Mouse (Mus musculus) kidney, adult 8-10 months (tissue): ENCODE data around the gene 1810062G17Rik.

ENCODE experiments used
- DNase-seq, 2 experiments: peaks; one replicate each; pipeline ENCODE4 v3.0.0; 2022

The 1810062G17Rik gene

DNA sequence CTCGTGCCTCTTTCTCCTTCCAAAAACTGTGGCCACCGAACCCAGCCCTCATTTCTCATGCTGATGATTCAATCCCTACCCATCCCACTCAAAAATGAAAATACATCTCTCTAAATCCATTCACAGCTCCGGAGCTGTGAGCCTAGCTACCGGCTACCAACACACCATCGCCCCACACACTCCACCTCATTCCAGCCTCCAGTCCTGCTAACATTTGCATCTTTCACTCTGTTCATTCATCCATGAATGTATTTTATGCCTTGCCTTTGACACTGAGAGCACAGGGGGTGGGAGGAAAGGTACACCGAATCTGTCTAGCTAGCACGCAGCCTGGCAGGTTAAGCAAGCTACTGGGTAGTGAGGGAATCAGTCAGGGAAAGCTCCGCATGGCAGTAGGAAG, 3.0 kb downstream of the 1810062G17Rik start:
- DNase-seq, result no peak

DNA sequence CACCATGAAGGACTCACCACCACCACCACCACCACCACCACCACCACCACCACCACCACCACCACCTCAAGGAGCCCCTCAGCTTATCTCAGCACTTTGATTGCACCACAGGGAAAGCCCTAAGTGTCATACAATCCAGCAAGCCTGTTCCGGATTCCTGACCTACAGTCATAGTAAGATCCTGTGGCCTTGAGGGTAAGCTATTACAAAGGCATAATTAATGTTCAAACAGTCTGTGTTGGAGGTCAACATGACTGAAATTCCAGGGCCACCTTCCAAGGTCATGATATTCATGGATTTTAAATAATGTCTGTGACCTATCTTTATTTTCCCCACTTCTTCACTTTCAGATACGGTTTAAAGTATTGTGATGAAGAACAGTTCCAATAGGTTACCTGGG, 4.7 kb downstream of the 1810062G17Rik start:
- DNase-seq, result no peak

DNA sequence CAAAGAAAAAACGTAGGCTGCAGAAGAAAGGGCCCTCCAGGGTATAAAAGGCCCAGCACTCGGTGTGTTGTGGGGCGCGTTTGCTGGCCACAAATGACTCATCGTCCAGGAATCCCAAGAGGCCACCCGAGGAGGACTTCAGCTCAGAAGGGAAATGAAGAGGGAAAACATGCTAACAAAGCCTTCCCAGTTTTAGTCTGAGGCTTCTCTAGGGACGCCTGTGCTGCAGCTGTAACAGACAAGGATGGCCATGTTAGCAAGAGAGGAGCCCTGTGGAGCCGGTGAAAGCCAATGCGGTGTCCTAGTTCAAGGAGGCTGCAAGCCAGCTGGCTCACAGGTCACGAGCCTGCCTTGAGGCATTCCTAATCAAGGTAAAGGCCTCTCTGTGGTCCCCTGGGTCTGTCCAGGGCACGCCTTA, 6.0 kb downstream of the 1810062G17Rik start:
- peak in 1 of 2 experiments; percentile 32 for DNase-seq

DNA sequence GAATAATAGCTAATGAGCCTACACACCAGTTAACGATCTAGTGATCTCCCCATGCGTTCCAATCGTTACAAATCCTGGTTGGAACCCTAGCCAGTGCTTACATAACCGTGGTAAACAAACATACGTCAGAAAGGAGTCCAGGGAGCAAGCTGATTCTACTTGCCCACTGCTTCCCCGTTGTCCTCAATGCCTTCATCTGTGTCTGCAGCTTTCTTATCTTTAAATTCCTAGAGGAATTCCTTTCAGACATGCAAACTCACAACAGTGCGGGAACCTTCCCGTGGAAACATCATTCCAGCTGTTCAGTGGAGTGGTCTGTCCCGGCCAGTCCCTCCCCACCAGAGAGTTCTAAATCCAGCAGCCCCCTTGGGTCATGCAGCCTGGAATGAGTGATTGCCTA, 7.2 kb downstream of the 1810062G17Rik start:
- no peak for DNase-seq

DNA sequence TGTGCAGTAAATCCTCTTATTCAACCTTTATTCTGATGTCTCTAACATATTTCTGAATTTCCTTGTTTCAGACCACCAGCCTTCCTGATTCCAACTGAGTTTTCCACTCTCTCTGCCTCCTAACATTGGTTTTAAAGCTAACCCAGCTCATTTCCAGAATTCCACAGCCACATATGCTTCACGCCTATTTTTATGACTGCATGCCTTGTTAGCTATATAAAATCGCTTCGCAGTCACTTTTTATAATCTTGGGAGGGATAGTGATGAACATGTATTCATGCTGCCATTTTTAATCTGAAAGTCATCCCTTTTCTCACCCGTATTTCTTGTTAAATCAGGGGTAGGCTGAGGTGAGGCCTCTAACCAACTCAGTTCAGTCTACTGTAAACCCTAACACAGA, 8.6 kb downstream of the 1810062G17Rik start:
- no peak for DNase-seq

DNA sequence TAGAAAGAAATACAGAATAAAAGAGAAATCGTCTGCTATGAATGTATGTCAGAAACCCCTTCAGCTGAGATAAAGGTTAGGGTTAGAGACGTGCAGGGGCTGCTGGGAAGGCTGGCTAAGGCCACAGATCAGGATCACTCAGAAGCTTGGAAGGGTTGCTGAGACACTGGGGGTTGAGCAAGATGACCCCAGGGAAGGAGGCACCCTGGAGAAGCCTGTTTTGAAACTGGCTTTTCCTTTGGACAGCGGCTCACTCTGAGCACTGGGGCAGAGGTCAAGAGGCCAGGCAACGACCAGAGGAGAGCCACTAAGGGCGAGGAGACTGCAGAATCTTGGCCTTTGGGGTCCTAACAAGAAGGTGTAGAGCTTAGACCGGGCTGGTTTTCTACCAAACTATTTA, 10.4 kb downstream of the 1810062G17Rik start:
- DNase-seq, result no peak

DNA sequence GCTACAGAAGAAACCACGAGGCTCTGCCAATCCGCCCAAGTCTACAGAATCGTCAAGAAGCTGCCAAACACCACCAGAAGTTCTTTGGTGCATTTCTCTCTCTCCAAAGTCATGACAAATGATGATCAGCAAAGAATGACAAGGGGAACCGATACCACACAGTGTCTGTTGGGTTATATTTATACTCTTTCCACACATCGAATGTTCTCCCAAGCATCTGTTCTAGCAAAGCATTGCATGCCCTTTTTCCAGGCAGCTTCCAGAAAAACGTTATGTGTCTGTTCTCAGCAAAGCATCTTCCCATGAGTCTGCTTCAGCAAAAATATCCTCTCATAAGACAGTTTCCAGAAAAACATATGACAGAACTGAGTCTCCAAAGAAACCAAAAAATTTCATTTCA, 11.1 kb downstream of the 1810062G17Rik start:
- DNase-seq, result no peak

DNA sequence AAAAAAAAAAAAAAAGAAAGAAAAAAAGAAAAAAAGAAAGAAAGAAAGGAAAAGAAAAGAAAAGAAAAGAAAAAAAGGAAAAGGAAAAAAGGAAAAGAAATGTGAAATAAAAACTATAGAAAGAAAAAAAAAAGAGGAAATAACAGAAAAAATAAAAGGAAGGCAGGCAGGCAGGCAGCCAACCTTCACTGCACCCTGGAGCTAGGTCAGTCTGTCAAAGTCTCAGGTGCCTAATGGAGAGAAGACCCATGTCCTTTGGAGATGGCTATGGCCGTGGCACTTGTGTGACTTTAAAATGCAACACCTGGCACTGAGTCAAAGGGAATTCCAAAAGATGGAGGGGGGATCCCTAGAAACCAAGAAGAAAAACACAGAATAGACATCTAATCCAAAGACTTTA, 12.6 kb downstream of the 1810062G17Rik start:
- DNase-seq, result no peak

DNA sequence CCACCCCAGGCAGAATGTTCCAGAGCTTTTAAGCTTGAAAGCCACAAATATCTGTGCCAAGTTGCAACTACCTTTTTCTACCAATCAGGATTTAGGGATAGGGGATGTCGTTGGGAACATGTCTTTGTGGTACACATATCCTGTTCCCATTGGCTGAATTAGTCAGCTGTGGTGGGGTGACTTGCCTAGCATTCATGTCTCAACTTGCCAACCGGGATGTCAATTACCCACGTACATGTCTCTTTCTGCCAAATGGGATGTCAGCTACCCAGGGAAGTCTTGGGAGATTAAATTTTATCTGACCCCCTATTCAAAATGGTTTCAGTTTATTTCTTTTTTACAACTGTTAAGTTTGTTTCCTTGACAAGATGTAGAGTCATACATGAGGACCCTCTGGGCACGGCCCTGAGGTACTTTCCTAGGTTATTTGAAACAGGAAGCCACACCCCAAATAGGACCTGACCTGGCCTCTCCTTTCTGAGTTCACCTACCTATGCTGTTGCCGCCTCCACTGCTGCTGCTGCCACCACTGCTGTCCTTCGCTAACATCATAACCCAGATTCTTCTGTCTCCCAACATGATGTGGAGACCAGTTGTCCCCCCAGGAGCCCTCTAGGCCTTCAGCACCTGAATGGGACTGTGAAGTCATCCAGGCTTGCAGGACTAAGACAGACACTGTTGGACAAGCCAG, 13.3 kb downstream of the 1810062G17Rik start:
- no peak for DNase-seq

DNA sequence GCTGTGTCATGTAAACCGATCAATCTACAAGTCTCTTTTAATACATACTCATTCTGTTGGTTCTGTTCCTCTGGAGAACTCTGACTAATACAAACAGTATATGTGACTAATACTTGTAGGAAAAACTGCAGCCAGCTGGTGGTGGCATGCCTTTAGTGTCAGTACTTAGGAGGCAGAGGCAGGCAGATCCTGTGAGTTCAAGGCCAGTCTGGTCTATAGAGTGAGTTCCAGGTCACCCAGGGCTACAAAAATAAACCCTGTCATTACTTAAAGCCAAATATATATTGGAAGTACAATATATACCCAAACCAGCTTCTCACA, 13.8 kb downstream of the 1810062G17Rik start:
- DNase-seq, result no peak

DNA sequence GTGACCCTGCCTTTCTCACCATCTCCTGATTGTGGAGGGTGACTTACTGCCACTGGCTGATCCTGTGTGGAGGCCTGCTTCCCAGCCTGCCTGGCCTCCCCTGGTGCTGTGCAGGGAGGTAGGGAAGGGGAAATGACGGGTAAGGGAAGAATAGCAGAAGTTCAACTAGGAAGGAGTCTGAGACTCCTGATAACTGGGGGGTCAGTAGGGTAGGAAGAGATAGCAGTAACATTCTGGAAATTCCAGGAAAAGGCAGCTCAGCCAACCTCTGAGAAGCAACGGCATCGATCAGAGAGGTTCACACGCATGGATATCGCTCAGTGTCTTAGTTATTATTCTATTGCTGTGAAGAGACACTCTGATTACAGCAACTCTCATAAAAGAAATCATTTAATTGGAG, 15.8 kb downstream of the 1810062G17Rik start:
- DNase-seq, result no peak

DNA sequence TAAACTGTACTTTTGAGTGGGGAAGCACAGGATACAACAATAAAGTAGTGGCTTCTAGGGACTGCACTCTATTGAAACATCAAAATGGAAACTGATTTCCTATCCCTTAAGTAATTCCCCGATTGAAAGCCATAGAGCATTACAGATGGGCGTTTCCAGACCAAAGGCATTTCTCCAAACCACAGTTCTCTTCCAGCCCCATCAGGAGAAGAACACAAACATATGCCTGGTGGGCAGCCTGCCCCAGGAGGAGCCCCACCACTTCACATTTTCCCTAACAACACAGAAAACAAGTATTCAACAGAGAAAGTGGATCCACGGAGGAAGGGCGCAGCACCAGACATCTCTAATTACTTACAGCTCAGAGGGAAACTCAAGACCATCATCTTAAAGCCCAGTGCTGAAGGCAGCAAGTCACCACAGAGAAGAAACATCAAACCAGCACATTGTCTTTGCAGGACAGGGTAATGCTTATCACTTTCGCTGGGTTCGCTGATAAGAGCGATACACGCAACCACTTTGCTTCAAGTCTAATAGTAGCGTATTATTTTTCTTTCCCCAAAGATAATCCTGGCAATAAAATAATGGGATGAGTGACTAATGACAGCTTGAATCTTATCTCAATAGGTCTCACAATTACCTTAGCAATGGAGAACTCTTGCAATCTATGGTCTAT, 17.1 kb downstream of the 1810062G17Rik start:
- no peak for DNase-seq

DNA sequence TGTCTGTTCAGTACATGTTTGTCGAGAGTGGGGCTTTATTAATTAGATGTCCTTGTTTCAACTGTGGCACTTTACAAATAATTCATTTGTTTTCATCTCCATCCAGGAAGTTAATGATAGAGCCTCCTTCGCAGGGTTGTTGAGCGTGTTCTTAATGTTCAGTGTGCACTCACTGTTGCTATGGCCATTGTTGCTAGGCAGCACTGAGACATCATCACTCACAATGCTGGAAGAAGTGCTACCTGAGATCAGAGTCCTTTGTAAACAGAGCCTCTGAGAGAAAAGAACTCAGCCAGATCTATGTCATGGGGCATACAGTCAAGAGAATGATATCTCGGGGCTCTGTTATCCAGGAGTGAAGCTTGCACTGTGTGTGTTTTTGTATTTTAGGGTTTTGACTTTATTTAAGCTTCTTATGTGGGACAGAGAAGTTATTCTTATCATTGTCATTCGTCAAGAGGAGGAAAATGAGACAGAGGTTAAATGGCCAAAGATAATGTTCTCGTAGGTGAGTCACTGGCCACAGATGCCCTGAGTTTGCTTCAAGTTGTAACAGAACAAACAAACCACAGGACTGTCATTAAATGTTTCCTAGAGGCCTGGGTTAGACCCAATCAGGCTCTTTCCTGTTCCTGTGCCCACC, 18.0 kb downstream of the 1810062G17Rik start:
- no peak for DNase-seq

DNA sequence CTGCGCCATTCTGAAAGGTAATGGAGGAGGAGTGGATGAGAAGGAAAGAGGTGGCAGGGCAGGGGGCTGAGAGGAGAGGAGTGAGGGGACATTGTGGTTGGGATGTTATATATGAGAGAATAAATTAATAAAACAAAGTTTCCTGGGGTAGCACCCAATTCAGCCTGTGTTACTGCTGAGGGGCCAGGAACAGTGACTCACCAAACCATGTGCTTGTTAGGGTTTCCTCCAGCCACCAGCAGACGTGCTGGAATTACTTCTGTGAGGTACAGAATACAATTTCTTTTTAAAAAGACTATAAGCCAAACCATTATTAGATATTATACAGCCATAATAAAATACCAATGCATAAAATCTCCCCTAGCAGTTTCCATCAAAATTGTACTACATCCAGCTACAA, 18.9 kb downstream of the 1810062G17Rik start:
- no peak for DNase-seq

DNA sequence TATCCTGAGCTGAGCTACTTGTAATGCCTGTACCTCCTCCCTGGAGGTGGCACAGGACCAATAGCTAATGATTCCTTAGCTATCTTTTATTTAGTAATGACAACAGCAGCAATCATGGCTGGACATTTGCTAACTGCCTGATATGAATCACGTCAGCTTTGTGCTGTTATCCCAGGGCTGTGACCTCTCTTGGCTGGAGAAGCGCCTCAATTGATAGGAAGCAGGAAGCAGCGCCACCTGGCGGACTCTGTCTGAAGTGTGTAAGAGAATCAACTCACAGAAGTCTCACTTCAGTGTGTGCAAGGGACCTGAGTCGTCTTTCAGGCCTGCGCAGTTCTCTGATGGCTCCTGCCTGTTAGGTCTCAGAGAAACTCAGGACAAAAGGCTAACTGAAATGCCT, 19.7 kb downstream of the 1810062G17Rik start:
- DNase-seq, result peak; percentile 66 to 91

DNA sequence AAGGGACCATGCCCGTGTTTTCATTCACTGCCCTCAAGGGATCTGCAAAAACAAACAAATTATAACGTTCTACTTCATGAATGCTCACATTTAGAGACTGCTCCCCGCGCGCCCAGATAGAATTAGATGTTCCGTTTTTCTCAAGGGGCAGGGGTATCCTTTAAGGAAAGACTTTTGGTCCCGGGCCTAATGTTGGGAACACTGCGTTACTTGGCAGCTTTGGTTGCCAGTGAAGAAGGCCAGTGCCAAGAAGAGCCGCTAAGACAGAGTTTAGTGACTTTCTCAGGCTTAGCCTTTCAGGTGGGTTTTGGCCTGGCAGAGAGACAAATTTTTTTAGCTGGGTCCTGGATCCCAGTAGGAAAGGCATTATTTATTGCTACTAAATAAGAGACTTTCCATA, 20.5 kb downstream of the 1810062G17Rik start:
- no peak for DNase-seq

DNA sequence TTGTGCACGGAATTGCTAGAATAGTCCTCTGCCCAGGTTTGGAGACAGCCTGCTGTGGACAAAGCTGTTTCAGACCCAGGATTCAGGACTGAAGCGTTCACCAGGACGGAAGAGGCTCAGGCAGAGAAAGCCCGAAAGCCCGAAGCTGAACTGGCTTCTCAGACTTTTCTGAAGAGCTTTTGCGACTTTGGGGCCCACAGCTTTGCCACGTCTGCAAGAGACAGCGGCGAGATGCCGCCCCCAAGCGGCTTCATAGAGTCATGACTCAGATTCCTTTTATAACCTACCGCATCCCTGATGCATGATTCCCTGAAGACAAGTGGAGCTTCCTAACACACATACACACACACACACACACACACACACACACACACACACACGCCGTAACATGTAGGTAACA, 21.0 kb downstream of the 1810062G17Rik start:
- DNase-seq, result peak; percentile 34 to 57

DNA sequence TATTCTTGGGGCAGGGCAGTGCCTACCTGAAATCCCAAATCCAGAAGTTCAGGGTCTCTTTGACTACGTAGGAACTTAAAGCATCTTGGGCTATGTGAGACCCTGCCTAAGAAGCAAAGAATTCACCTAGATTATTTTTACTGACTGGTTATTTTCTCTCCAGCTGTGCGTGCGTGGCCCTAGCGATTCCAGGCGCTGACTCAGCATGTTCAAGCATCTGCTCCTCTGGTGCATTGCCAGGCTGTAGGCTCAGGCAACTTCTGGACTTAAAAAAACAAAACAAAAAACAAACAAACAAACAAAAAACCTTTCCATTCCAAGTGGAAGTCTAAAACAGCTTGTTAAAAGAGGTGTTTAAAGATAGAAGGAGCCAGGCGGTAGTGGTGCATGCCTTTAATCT, 22.5 kb downstream of the 1810062G17Rik start:
- no peak for DNase-seq

DNA sequence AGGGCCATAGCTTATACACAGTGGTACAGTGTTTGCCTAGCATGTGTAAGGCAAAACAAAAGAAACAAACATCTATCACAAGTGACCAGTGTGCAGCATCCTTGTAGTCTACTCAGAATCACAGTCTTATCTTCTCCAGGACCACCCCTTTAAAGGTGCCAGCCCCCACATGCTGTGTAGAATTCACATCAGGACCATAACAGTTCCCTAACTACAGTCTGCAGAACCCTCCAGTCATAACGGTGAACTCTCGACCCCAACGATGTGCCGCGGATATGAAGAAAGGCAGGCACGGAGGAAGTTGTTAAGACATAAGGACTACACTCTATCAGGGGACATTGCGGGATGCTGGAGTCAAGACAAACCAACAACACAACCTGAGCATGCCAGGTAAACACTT, 23.7 kb downstream of the 1810062G17Rik start:
- no peak for DNase-seq

DNA sequence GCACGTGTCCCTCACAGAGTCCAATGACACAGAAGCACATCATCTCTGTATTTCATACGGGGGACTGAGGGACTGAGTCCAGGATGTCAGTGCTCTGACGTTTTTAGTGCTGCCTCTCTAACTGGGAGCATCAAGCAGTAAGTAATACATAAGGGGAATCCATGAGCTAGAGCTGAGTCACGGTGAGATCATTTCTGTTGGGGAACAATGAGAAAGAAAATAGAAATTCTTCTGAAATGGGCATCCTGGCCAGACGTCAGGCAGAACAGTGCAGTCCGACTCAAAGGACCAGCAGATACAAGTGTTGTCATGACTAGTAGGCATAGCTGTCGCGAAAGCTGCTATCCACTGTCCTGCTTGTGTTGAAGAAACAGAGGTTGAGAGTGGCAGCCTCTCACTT, 25.2 kb downstream of the 1810062G17Rik start:
- no peak for DNase-seq

DNA sequence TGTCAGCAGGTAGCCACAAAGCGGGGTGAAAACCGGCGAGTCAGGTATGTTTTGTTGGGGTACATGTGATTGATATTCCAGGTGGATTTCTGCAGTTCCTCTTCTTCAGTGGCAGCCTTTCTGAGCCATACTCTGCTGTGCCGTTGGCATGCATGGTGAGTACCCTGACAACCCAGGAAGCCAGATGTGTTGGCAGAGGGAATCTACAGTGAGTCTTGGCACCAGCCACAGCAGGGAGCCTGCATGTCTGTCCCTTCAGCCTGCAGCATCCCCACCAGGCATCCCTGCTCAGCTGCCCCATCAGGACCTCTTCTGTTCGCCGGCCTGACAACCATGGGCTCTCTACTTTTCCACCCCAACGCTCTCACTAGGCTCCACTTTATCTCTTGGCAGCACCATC, 25.8 kb downstream of the 1810062G17Rik start:
- no peak for DNase-seq

DNA sequence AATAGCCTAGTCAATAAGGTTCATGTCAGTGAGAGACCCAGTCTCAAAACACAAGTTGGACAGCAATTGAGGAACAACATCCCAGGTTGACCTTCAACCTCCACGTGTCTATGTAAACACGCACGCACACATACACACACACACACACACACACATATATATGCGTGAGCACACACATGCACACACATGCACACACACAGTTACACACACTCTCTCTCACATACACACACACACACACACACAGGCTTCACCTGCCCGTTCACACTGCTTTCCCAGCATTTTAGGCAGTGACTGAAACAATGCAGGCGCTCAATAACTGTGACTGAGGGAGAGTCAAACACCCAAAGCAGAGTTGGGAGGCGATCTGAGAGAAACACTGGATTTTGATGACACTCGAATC, 29.6 kb downstream of the 1810062G17Rik start:
- no peak for DNase-seq

DNA sequence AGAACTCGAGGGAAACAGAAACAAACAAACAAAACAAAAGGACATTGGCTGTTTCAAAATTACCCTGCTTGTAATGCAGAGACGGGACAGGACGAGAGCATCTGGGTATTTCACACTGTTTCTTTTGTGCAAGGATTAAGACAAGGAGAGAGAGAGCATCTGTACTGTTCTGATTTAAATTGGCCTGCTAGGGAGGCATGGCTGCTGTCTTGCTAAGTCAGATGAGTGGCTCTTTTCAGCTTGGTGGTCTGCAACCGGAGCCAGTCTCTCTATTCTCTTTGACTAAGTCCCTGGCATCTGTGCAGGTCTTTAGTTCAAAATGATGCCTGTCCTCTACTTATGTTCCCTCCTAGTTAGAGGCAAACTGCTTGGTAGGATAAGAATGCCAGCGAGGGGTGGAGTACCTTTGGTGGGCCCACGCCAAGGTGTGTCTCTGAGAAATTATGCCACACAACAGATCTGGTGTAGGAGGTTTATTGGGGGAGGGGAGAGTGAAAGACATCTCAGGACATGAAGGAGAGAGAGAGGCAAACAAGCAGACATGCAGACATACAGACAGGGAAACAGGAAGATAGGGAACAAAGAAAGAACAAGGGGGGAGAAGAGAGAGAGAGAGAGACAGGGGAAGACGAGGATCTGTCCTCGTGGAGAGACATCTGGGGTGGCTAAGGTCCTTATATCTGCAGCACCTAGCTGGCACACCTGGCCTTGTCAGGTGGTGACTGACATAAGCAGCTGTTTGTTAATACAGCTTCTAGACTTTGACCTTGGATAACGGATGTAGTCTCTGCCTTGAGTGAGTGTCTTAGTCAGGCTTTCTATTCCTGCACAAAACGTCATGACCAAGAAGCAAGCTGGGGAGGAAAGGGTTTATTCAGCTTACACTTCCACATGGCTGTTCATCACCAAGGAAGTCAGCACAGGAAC, 30.3 kb downstream of the 1810062G17Rik start:
- no peak for DNase-seq
